Mouse (Mus musculus) midbrain, embryonic 14.5 days (tissue): ENCODE results near the gene Gm42417. TPM values are rescaled to one million over a fixed set of nuclear protein-coding genes. Genes with fewer than 3 reads are reported as not detected.
A peak's percentile ranks its signal among the peaks of the same experiment; 100 is the strongest.

Source experiments
- ATAC-seq: fragments of 200-750 bp; cut with Nextera tagmentation; 2 replicates; pipeline ENCODE4 v1.8.0; 2017; ENCODE audit warnings: moderate number of reproducible peaks, moderate library complexity; ENCODE audit not compliant: low FRiP score, low TSS enrichment
- DNase-seq: peaks from one replicate; pipeline ENCODE4 v3.0.0-alpha.2; 2015
- H3K27ac ChIP-seq: fragments of 300-500 bp; sonication (generic); replicated peaks from 2 replicates; pipeline ENCODE4 v1.5.1; 2014; ENCODE audit warnings: mild to moderate bottlenecking, low read depth, low read length, moderate library complexity
- H3K27me3 ChIP-seq: fragments of 300-500 bp; sonication (generic); 2 replicates; pipeline ENCODE4 v1.6.1; 2014; ENCODE audit warnings: low read length, control low read depth, mixed read lengths; ENCODE audit not compliant: control insufficient read depth, insufficient read depth
- H3K36me3 ChIP-seq: fragments of 300-500 bp; sonication (generic); 2 replicates; pipeline ENCODE4 v1.6.1; 2014; ENCODE audit warnings: low read length, control low read depth; ENCODE audit not compliant: control insufficient read depth, insufficient read depth
- H3K4me1 ChIP-seq: fragments of 300-500 bp; sonication (generic); 2 replicates; pipeline ENCODE4 v1.6.1; 2014; ENCODE audit warnings: mild to moderate bottlenecking, antibody characterized with exemption, low read length, control low read depth; ENCODE audit not compliant: control insufficient read depth, insufficient read depth
- H3K4me2 ChIP-seq: fragments of 300-500 bp; sonication (generic); 2 replicates; pipeline ENCODE4 v1.6.1; 2014; ENCODE audit warnings: mild to moderate bottlenecking, low read length, moderate library complexity
- H3K4me3 ChIP-seq: fragments of 300-500 bp; sonication (generic); replicated peaks from 2 replicates; pipeline ENCODE4 v1.5.1; 2014; ENCODE audit warnings: low read depth, low read length
- H3K9ac ChIP-seq: fragments of 300-500 bp; sonication (generic); replicated peaks from 2 replicates; pipeline ENCODE4 v1.6.1; 2014; ENCODE audit warnings: mild to moderate bottlenecking, low read length, moderate library complexity
- H3K9me3 ChIP-seq: fragments of 300-500 bp; sonication (generic); 2 replicates; pipeline ENCODE4 v1.6.1; 2016; ENCODE audit warnings: low read length, control low read depth, mixed read lengths; ENCODE audit not compliant: control insufficient read depth
- WGBS: fragments of 180-500 bp; shearing (Covaris S2); extraction: QIAGEN DNeasy Blood & Tissue Kit; methylation state at CpG from one replicate; pipeline ENCODE4 v1.1.7; 2014; 5-methylcytosine and 5-hydroxymethylcytosine counted together
- polyA plus RNA-seq: library from polyadenylated mRNA; unstranded; fragments of >200 nt; fragmentation: Nextera tagmentation; extraction: Ambion mirVana; gene quantifications from 2 replicates; pipeline ENCODE4 v1.2.1, GENCODE M21; 2014

The Gm42417 gene
- polyA plus RNA-seq, 1 experiment from 2014 or later: not detected

GRCm38 (mm10) chr1:36559888-36560287, 20.7 kb upstream of the Gm42417 start:
- H3K4me1 ChIP-seq: peaks cover 19% of the 10 kb centered on the region
- H3K36me3 ChIP-seq: peaks cover 5% of the 10 kb centered on the region
- WGBS: 81% methylated on average over 5 of the region's 5 CpGs
- DNase-seq (no peak), ATAC-seq (no peak)
- no peak overlapping the region for H3K4me3 ChIP-seq
- no peaks in the 10 kb centered on the region for H3K27me3 ChIP-seq
- H3K27ac ChIP-seq: no peak overlapping the region
- no peaks in the 10 kb centered on the region for H3K9me3 ChIP-seq
- H3K9ac ChIP-seq: no peak overlapping the region
- no peak overlapping the region for H3K4me2 ChIP-seq

- 9% methylated on average over 4 of the region's 4 CpGs for WGBS
- H3K27ac ChIP-seq: no peak overlapping the region
- H3K4me3 ChIP-seq: peak overlapping the region; percentile 99; the same call in 1 of the 2 replicates
- H3K27me3 ChIP-seq: no peaks in the 10 kb centered on the region
- H3K36me3 ChIP-seq: peaks cover 11% of the 10 kb centered on the region
- H3K4me1 ChIP-seq: peaks cover 26% of the 10 kb centered on the region
- H3K9ac ChIP-seq: peak overlapping the region; percentile 99; the same call in 1 of the 2 replicates
- no peaks in the 10 kb centered on the region for H3K9me3 ChIP-seq
- H3K4me2 ChIP-seq: peak overlapping the region; percentile 100
- DNase-seq (no peak), ATAC-seq (no peak)
These were observed 20.0 kb upstream of the Gm42417 start for GRCm38 (mm10) chr1:36559256-36559655.

- peak within 1 kb of the TSS; percentile 98 for H3K27ac ChIP-seq
- peaks cover 28% of the 10 kb centered on the region for H3K4me1 ChIP-seq
- under 1% methylated on average over 68 of the region's 69 CpGs for WGBS
- peak; percentile 70 for ATAC-seq
- peak within 1 kb of the TSS; percentile 100 for H3K4me2 ChIP-seq
- no peaks in the 10 kb centered on the region for H3K9me3 ChIP-seq
- H3K4me3 ChIP-seq: peak within 1 kb of the TSS; percentile 99
- peak; percentile 90 for DNase-seq
- no peaks in the 10 kb centered on the region for H3K27me3 ChIP-seq
- peaks cover 21% of the 10 kb centered on the region for H3K36me3 ChIP-seq
- H3K9ac ChIP-seq: peak within 1 kb of the TSS; percentile 99
These were observed 19.1 kb upstream of the Gm42417 start, which contains the start of gene Sema4c for GRCm38 (mm10) chr1:36558031-36558993. Gene Sema4c (minus strand): TSS chr1:36558349.

GRCm38 (mm10) chr1:36557457-36558011, 18.3 kb upstream of the Gm42417 start:
- Histone ChIP-seq H3K27ac (peak overlapping the region; percentile 98), H3K36me3 (peaks cover 29% of the 10 kb centered on the region), H3K4me3 (peak overlapping the region; percentile 99), H3K27me3 (no peaks in the 10 kb centered on the region), H3K4me2 (peak overlapping the region; percentile 100), H3K4me1 (peaks cover 28% of the 10 kb centered on the region), H3K9ac (peak overlapping the region; percentile 99), H3K9me3 (no peaks in the 10 kb centered on the region)
- ATAC-seq: peak; percentile 57
- DNase-seq: peak; percentile 84
- under 1% methylated on average over 48 of the region's 48 CpGs for WGBS

- H3K4me2 ChIP-seq: peak overlapping the region; percentile 100
- peaks cover 36% of the 10 kb centered on the region for H3K36me3 ChIP-seq
- H3K27ac ChIP-seq: peak overlapping the region; percentile 98
- H3K9me3 ChIP-seq: no peaks in the 10 kb centered on the region
- WGBS: under 1% methylated on average over 52 of the region's 52 CpGs
- ATAC-seq: peak; percentile 83
- peak overlapping the region; percentile 99 for H3K9ac ChIP-seq
- H3K27me3 ChIP-seq: no peaks in the 10 kb centered on the region
- DNase-seq: peak; percentile 98
- peaks cover 28% of the 10 kb centered on the region for H3K4me1 ChIP-seq
- H3K4me3 ChIP-seq: peak overlapping the region; percentile 99
These were observed 17.6 kb upstream of the Gm42417 start for GRCm38 (mm10) chr1:36556553-36557456.

- peak overlapping the region; percentile 100 for H3K4me2 ChIP-seq
These were observed 16.7 kb upstream of the Gm42417 start for GRCm38 (mm10) chr1:36555798-36556395.

GRCm38 (mm10) chr1:36554633-36555399, 15.6 kb upstream of the Gm42417 start:
- ATAC-seq (no peak), DNase-seq (no peak)
- peak overlapping the region; percentile 99 for H3K4me3 ChIP-seq
- peak overlapping the region; percentile 98 for H3K27ac ChIP-seq
- H3K4me2 ChIP-seq: peak overlapping the region; percentile 100
- H3K9me3 ChIP-seq: no peaks in the 10 kb centered on the region
- H3K27me3 ChIP-seq: no peaks in the 10 kb centered on the region
- H3K4me1 ChIP-seq: peaks cover 28% of the 10 kb centered on the region
- WGBS: 74% methylated on average over 21 of the region's 21 CpGs
- peak overlapping the region; percentile 99 for H3K9ac ChIP-seq
- peaks cover 56% of the 10 kb centered on the region for H3K36me3 ChIP-seq

More at GRCm38 (mm10) chr1:36555798-36556395, 16.7 kb upstream of the Gm42417 start:
- DNase-seq (peak; percentile 44), ATAC-seq (no peak)
- Histone ChIP-seq H3K9me3 (no peaks in the 10 kb centered on the region), H3K27ac (peak overlapping the region; percentile 98), H3K4me3 (peak overlapping the region; percentile 99), H3K9ac (peak overlapping the region; percentile 99), H3K36me3 (peaks cover 45% of the 10 kb centered on the region), H3K27me3 (no peaks in the 10 kb centered on the region), H3K4me1 (peaks cover 28% of the 10 kb centered on the region)
- 2% methylated on average over 8 of the region's 8 CpGs for WGBS
